Mouse (Mus musculus) testis, postnatal 14 days (tissue): ENCODE measurements at regions not wholly inside any gene's neighbourhood (a gene's known extent, or its start where the extent isn't known, plus 50 kb on each side); places are given as distances from the start of the nearest gene placed in this dataset.
A peak's percentile ranks its signal among the peaks of the same experiment; 100 is the strongest.
"Not testable (repeated sequence)": the region's sequence is repeated elsewhere in the genome, so short reads cannot be mapped to it uniquely, and the experiment has no call there.

Experiments used
- DNase-seq: peaks from one replicate; pipeline ENCODE4 v3.0.0; 2021; ENCODE audit warnings: low spot score

- DNase-seq: no peak
These were observed 82.7 kb downstream of the Pmp22 start for GRCm38 (mm10) chr11:63211501-63211900.

GRCm38 (mm10) chr11:63213043-63213442 is 84.3 kb downstream of the Pmp22 start:
- peak; percentile 75 for DNase-seq

DNA sequence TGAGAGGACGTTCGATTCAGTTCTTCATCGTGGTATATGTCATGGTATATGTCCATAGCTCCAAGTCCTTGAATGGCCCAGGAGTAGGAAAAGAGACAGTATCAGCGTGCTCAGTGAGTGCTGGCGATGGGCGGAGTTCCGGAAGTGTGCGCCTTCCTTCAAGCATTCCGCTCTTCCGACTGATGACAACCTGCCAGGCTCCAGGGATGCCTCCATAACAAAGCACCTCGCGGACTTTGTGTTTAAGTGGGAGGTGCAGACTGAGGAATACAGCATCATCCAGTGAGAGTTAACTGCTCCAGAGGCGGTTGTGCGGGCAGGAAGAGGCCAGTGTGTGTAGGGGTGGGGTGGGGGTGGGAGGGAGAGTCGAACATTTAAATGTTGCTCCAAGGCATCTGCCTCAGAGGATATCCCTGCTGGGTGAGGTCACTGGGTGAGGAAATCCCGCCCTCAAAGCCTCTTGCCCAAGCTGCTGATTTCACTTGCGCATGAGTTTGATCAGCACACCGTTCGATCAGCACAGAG is 85.2 kb downstream of the Pmp22 start:
- no peak for DNase-seq

GRCm38 (mm10) chr11:63215993-63216392 is 87.2 kb downstream of the Pmp22 start:
- no peak for DNase-seq

DNA sequence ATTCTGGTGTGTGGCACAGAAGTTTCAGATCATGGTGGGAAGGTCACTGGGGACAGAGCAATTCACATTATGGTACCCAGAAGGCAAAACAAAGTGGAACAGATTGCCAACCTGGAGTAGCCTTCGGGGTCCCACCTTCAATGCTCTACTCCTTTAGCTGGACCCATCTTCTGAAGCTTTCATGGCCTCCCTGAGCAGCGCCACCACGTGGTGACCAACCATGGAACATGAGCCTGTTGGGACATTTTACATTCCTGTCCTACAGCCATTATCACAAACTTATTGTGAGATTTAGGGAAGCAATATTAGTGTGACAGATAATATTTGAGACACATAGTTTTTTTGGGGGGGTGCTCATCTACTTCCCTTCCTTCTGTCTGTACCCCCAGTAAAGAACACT is 88.3 kb downstream of the Pmp22 start:
- no peak for DNase-seq

- DNase-seq: no peak
These were observed 97.7 kb downstream of the Pmp22 start for GRCm38 (mm10) chr11:63226471-63226870.

DNA sequence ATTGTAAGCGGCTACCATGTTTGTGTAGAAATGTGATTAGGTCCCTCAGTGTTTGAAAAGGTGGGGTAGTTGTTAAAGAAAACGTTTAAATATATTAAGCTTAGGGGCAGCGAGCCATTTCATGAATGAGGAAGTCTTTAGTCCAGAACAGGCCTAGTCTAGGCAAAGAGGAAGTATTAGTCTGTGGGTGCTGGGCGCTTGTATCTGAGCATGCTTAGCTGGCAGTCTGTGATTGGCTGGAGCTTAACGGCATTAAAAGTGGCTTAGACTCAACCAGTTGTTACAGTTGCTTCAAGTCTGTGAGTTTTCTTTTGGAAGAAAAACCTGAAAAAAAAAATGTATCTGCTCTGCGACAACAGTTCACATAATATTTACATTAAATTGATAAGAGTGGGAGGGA is 102.0 kb downstream of the Pmp22 start:
- DNase-seq: no peak

GRCm38 (mm10) chr11:63233172-63233966 is 104.6 kb downstream of the Pmp22 start:
- DNase-seq: no peak

- no peak for DNase-seq
These were observed 105.7 kb downstream of the Pmp22 start for GRCm38 (mm10) chr11:63234481-63234880.

- DNase-seq: no peak
These were observed 109.9 kb downstream of the Pmp22 start for GRCm38 (mm10) chr11:63238655-63239054.

- no peak for DNase-seq
These were observed 115.2 kb downstream of the Pmp22 start for GRCm38 (mm10) chr11:63243906-63244416.

DNA sequence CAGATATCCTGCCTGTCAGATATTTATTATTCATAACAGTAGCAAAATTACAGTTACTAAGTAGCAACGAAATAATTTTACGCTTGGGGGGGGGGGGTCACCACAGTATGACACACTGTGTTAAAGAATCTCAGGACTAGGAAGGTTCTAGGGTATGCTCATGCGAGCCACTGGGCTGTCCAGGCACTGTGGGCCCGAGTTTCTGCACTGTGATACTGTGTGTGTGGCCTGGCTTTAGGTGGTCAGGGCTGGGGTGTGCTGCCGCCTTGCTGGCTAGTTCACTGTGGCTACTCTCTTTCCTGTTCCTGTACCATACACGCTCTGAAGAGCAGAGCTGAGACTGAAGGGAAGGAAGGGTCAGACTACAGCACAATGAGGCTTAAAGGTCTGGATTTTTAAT is 116.3 kb downstream of the Pmp22 start:
- no peak for DNase-seq

DNA sequence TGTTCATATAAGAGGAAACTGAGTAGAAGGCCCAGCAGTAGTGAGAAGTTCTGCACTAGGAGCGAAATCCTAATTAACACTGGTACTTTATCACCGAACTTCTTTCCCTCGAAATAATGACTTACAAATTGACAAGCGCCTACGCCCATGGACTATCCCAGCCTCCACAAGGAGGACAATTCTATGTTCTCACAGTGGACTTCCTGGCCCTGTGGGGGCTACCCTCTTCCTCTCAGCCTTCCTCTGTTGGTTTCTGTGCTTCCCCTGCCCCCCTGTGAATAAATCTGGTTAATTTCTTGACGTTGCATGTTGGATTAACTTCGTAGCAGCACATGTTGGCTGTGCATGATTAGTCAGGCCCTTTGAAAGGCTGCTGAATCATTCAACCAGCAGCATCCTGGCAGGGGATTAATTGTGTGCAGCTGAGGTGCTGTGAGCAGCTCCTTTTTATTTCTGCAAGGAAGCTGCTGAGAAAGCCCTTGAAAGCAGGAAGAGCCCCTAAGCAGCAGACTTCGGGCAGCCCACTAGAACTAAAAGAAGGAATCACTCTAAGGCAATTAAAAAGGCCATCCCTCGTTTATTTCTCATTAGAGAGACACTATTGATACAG is 117.4 kb downstream of the Pmp22 start:
- no peak for DNase-seq

GRCm38 (mm10) chr11:63252012-63252856 is 123.5 kb downstream of the Pmp22 start:
- no peak for DNase-seq

DNA sequence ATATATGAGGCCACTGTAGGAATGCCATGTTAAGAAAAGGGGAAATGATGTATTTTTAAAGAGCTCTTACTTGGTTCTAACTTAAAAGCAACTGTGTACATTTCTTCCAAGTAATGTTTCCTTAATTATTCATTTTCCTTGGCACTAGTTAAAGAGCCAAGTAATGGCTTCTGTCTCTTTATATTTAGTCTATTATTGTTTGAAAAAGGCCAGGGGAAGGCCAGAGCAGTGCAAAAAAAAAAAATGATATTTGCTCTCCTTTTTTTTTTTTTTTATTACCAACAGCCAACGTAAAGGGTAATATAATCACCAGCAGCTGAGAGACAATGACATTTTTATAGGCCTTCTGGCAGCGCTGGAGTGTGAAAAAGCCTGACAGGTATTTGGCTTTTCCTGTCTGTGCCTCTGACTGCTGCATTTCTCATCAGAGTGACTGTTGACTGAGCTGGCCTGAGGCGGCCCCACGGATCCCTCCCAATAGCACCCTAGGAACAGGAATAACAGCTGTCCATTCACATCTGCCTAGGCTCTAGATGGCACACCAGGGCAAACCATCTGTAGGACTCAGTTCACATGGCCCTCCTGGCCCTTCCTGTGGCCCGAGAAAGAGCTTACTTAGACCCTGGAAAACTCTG is 124.3 kb downstream of the Pmp22 start:
- no peak for DNase-seq

DNA sequence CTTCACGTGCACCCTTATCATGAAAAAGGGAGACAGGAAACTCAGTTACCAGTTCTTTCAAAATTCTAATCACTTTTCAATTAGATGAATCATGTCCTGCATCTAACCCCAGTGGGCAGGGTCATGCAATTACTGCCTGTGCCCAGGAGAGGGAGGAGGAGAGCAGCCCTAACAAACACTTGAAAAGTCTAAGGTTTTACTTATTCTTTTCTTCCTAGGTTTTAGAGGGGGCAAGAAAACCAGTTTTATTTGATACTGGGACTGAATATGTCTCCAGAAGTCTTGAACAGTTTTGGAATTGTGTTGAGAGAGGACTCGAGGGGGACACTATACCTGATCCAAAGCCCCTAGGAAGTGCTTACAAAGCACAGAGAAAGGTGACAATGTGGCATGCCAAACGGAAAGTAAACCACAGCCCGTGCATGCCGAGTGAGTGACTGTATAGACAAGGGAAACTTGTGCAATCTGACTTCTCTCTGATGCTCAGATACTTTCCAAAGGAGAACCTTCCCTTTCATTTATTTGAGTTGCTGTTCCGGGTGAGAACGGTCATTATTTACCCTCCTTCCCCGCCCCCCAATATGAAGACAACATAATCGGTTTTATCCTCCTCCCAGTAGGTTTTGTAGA is 135.8 kb downstream of the Pmp22 start:
- DNase-seq: no peak

DNA sequence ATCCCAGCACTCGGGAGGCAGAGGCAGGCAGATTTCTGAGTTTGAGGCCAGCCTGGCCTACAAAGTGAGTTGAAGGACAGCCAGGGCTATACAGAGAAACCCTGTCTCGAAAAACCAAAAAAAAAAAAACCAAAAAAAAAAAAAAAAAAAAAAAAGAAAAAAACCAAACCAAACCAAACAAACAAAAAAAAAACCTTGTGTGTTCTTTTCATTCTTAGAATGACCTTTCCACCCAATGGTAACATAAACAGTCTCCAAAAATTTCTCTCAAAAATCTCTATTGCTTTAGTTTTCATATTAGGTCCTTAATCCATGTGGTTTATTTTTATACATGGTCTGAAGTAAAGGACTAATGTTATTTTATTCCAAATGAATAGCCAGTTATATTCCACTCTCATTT is 137.5 kb downstream of the Pmp22 start:
- DNase-seq: not testable (repeated sequence)

DNA sequence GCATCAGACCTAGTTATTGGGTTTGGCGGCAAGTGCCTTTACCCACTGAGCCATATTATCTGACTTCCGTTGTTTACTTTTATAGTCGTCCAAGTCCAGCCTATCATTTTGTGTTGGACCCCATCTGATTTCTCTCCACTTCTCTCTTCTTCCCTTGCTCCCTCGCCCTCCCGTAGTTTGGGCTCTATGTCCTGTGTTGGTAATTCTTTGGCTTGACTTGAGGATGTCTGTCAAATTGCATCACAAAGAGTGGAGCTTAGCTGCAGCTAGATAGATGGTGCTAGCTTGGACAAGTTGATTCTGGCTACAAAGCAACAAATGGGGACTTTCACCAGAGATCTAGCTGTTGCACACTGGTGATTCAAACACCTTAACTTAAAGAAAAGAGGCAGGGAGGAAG is 147.9 kb downstream of the Pmp22 start:
- no peak for DNase-seq

DNA sequence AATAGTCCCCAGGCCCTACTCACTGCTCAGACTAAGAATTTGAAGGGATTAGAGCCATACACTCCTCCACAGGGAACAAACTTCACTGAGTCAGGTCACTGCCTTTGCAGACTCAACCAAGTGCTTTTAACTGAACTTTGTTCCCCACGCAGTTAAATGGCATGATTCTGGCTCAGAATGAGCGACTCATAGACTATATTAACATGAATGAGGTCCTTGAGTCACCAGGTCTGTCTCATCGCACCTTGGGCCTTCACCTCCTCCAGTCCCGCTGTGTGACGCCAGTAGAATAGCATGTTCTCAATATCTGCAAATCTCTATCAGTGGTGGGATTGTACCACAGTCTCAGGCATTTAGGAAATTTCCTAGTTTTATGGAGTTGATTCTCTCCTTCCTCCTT is 153.1 kb downstream of the Pmp22 start:
- no peak for DNase-seq

- DNase-seq: no peak
These were observed 153.8 kb downstream of the Pmp22 start for GRCm38 (mm10) chr11:63282541-63282940.

DNA sequence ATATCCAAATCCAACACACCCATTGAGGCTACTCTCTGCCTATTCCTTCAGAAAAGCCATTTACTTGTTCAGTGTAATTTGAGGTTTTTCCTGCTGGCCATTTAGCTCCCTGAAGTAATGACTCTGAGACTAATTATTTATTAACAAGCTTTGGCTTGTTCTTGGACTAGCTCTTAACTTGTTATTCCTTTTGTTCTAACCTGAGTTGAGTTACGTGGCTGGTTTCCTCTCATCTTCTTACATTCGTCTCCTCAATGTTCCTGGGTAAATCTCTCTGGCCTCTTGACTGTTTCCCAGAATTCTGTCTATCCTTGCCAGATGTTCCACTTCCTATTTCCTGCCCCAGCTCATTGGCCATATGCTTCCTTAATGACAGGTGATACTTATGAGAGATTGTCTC is 157.2 kb downstream of the Pmp22 start:
- no peak for DNase-seq
